Mouse (Mus musculus) adrenal gland, postnatal 14 days (tissue): ENCODE measurements around the gene Zfand3. TPM values are rescaled to one million over a fixed set of nuclear protein-coding genes. Genes with fewer than 3 reads are reported as not detected.

ENCODE experiments used
- DNase-seq: peaks from one replicate; pipeline ENCODE4 v3.0.0; 2021; ENCODE audit warnings: mixed read lengths
- total RNA-seq: library from RNA; stranded (reverse); gene quantifications from 2 replicates; pipeline ENCODE4 v1.2.3, GENCODE M21; 2021

The Zfand3 gene
- total RNA-seq, 1 experiment from 2014 or later: 126 TPM

GRCm38 (mm10) chr17:30154861-30155260, 150.3 kb downstream of the Zfand3 start:
- no peak for DNase-seq

GRCm38 (mm10) chr17:30155411-30155925, 150.9 kb downstream of the Zfand3 start:
- peak; percentile 24 for DNase-seq

- DNase-seq: no peak
These were observed 154.0 kb downstream of the Zfand3 start for GRCm38 (mm10) chr17:30158419-30159108.

- DNase-seq: no peak
These were observed 154.8 kb downstream of the Zfand3 start for GRCm38 (mm10) chr17:30159341-30159740.

- DNase-seq: no peak
These were observed 156.4 kb downstream of the Zfand3 start for GRCm38 (mm10) chr17:30160823-30161432.

GRCm38 (mm10) chr17:30162983-30163382, 158.4 kb downstream of the Zfand3 start:
- no peak for DNase-seq

- no peak for DNase-seq
These were observed 159.3 kb downstream of the Zfand3 start for GRCm38 (mm10) chr17:30163793-30164192.

GRCm38 (mm10) chr17:30164818-30165217, 160.3 kb downstream of the Zfand3 start:
- no peak for DNase-seq

GRCm38 (mm10) chr17:30177435-30177834, 172.9 kb downstream of the Zfand3 start:
- DNase-seq: peak; percentile 51

- DNase-seq: no peak
These were observed 173.9 kb downstream of the Zfand3 start for GRCm38 (mm10) chr17:30178402-30178801.

- DNase-seq: no peak
These were observed 175.7 kb downstream of the Zfand3 start for GRCm38 (mm10) chr17:30180197-30180596.

- DNase-seq: no peak
These were observed 177.0 kb downstream of the Zfand3 start for GRCm38 (mm10) chr17:30181554-30181953.

- DNase-seq: no peak
These were observed 177.5 kb downstream of the Zfand3 start for GRCm38 (mm10) chr17:30182063-30182462.

GRCm38 (mm10) chr17:30183561-30183960, 179.0 kb downstream of the Zfand3 start:
- DNase-seq: no peak

- DNase-seq: no peak
These were observed 182.6 kb downstream of the Zfand3 start for GRCm38 (mm10) chr17:30187154-30187553.

- DNase-seq: no peak
These were observed 183.0 kb downstream of the Zfand3 start for GRCm38 (mm10) chr17:30187581-30187980.

GRCm38 (mm10) chr17:30188031-30188981, 183.8 kb downstream of the Zfand3 start:
- no peak for DNase-seq

- DNase-seq: no peak
These were observed 186.6 kb downstream of the Zfand3 start for GRCm38 (mm10) chr17:30191097-30191640.

- DNase-seq: no peak
These were observed 188.0 kb downstream of the Zfand3 start for GRCm38 (mm10) chr17:30192416-30193005.

- DNase-seq: no peak
These were observed 189.1 kb downstream of the Zfand3 start for GRCm38 (mm10) chr17:30193615-30194014.

GRCm38 (mm10) chr17:30194091-30194490, 189.6 kb downstream of the Zfand3 start:
- no peak for DNase-seq
